Mouse (Mus musculus): ENCODE data around the gene Aaed1. TPM values are rescaled to one million over a fixed set of nuclear protein-coding genes. Genes with fewer than 3 reads are reported as not detected.

The Aaed1 gene
- polyA plus RNA-seq, 1 experiment from 2014 or later = 36.0 TPM

- peak overlapping the region; percentile 63 for H3K4me3 ChIP-seq
- no peaks in the 10 kb centered on the region for H3K9me3 ChIP-seq
- peak overlapping the region; percentile 92 for H3K4me2 ChIP-seq
- WGBS = 2% methylated on average over 24 of the region's 24 CpGs
- H3K27me3 ChIP-seq = no peaks in the 10 kb centered on the region
- H3K9ac ChIP-seq = peak overlapping the region; percentile 80
- no peak overlapping the region for H3K27ac ChIP-seq
- H3K36me3 ChIP-seq = no peaks in the 10 kb centered on the region
- peak; percentile 73 for ATAC-seq (ENCODE audit: insufficient number of reproducible peaks, insufficient read depth, low FRiP score, low TSS enrichment, low read depth)
- H3K4me1 ChIP-seq = peaks cover 10% of the 10 kb centered on the region
Measured at GRCm38 (mm10) chr13:64248161-64248774, 64.2 kb downstream of the Aaed1 start.

GRCm38 (mm10) chr13:64246106-64246505 is 66.4 kb downstream of the Aaed1 start:
- H3K27me3 ChIP-seq = no peaks in the 10 kb centered on the region
- H3K4me3 ChIP-seq = no peak overlapping the region
- ATAC-seq (ENCODE audit: insufficient number of reproducible peaks, insufficient read depth, low FRiP score, low TSS enrichment, low read depth) = no peak
- H3K36me3 ChIP-seq = 0 out of 2 replicates have a peak, but pooled peaks cover 4% of the 10 kb centered on the region
- no peak overlapping the region for H3K27ac ChIP-seq
- no peak overlapping the region for H3K9ac ChIP-seq
- WGBS = 81% methylated on average over 12 of the region's 12 CpGs
- peaks cover 10% of the 10 kb centered on the region for H3K4me1 ChIP-seq
- H3K9me3 ChIP-seq = no peaks in the 10 kb centered on the region
- H3K4me2 ChIP-seq = no peak overlapping the region

GRCm38 (mm10) chr13:64244685-64245261 is 67.7 kb downstream of the Aaed1 start:
- H3K36me3 ChIP-seq = 0 out of 2 replicates have a peak, but pooled peaks cover 4% of the 10 kb centered on the region
- peaks cover 14% of the 10 kb centered on the region for H3K4me1 ChIP-seq
- H3K9ac ChIP-seq = no peak overlapping the region
- no peaks in the 10 kb centered on the region for H3K27me3 ChIP-seq
- ATAC-seq (ENCODE audit: insufficient number of reproducible peaks, insufficient read depth, low FRiP score, low TSS enrichment, low read depth) = no peak
- no peak overlapping the region for H3K4me2 ChIP-seq
- H3K4me3 ChIP-seq = no peak overlapping the region
- WGBS = 79% methylated on average over 4 of the region's 4 CpGs
- H3K27ac ChIP-seq = no peak overlapping the region
- no peaks in the 10 kb centered on the region for H3K9me3 ChIP-seq

GRCm38 (mm10) chr13:64242721-64243120 is 69.8 kb downstream of the Aaed1 start:
- no peak for ATAC-seq (ENCODE audit: insufficient number of reproducible peaks, insufficient read depth, low FRiP score, low TSS enrichment, low read depth)
- no peak overlapping the region for H3K4me3 ChIP-seq
- H3K9me3 ChIP-seq = no peaks in the 10 kb centered on the region

GRCm38 (mm10) chr13:64240626-64241025 is 71.9 kb downstream of the Aaed1 start:
- H3K9me3 ChIP-seq = no peaks in the 10 kb centered on the region
- ATAC-seq (ENCODE audit: insufficient number of reproducible peaks, insufficient read depth, low FRiP score, low TSS enrichment, low read depth) = no peak
- 0 out of 2 replicates have a peak, but pooled peaks cover 4% of the 10 kb centered on the region for H3K36me3 ChIP-seq
- H3K9ac ChIP-seq = no peak overlapping the region
- WGBS = 55% methylated on average over 7 of the region's 7 CpGs
- H3K27ac ChIP-seq = no peak overlapping the region
- no peak overlapping the region for H3K4me2 ChIP-seq
- no peak overlapping the region for H3K4me3 ChIP-seq
- peaks cover 18% of the 10 kb centered on the region for H3K4me1 ChIP-seq
- H3K27me3 ChIP-seq = no peaks in the 10 kb centered on the region

More at GRCm38 (mm10) chr13:64242721-64243120, 69.8 kb downstream of the Aaed1 start:
- Histone ChIP-seq H3K27ac (no peak overlapping the region), H3K9ac (no peak overlapping the region), H3K27me3 (no peaks in the 10 kb centered on the region), H3K4me2 (no peak overlapping the region), H3K4me1 (peaks cover 4% of the 10 kb centered on the region; the same call in 1 of the 2 replicates), H3K36me3 (0 out of 2 replicates have a peak, but pooled peaks cover 4% of the 10 kb centered on the region)

- peaks cover 36% of the 10 kb centered on the region for H3K4me1 ChIP-seq
- no peak overlapping the region for H3K27ac ChIP-seq
- 0 out of 2 replicates have a peak, but pooled peaks cover 2% of the 10 kb centered on the region for H3K36me3 ChIP-seq
- ATAC-seq (ENCODE audit: insufficient number of reproducible peaks, insufficient read depth, low FRiP score, low TSS enrichment, low read depth) = no peak
- H3K9ac ChIP-seq = no peak overlapping the region
- H3K4me2 ChIP-seq = no peak overlapping the region
- H3K27me3 ChIP-seq = no peaks in the 10 kb centered on the region
- no peaks in the 10 kb centered on the region for H3K9me3 ChIP-seq
- no peak overlapping the region for H3K4me3 ChIP-seq
Measured at GRCm38 (mm10) chr13:64237681-64238157, 74.8 kb downstream of the Aaed1 start.

- Histone ChIP-seq H3K9me3 (no peaks in the 10 kb centered on the region), H3K27me3 (no peaks in the 10 kb centered on the region), H3K9ac (no peak overlapping the region), H3K4me1 (peaks cover 36% of the 10 kb centered on the region), H3K27ac (no peak overlapping the region), H3K36me3 (no peaks in the 10 kb centered on the region), H3K4me2 (no peak overlapping the region), H3K4me3 (no peak overlapping the region)
- ATAC-seq (ENCODE audit: insufficient number of reproducible peaks, insufficient read depth, low FRiP score, low TSS enrichment, low read depth) = no peak
- WGBS = 75% methylated on average over 4 of the region's 4 CpGs
Measured at GRCm38 (mm10) chr13:64237000-64237680, 75.4 kb downstream of the Aaed1 start.

GRCm38 (mm10) chr13:64235777-64236176 is 76.7 kb downstream of the Aaed1 start:
- H3K9me3 ChIP-seq = no peaks in the 10 kb centered on the region
- no peaks in the 10 kb centered on the region for H3K27me3 ChIP-seq
- H3K4me1 ChIP-seq = peaks cover 36% of the 10 kb centered on the region
- peak overlapping the region; percentile 84 for H3K27ac ChIP-seq
- no peaks in the 10 kb centered on the region for H3K36me3 ChIP-seq
- H3K4me2 ChIP-seq = peak overlapping the region; percentile 38
- no peak for ATAC-seq (ENCODE audit: insufficient number of reproducible peaks, insufficient read depth, low FRiP score, low TSS enrichment, low read depth)
- 36% methylated on average over 3 of the region's 3 CpGs for WGBS
- no peak overlapping the region for H3K9ac ChIP-seq
- H3K4me3 ChIP-seq = no peak overlapping the region

- H3K27me3 ChIP-seq = no peaks in the 10 kb centered on the region
- H3K9ac ChIP-seq = no peak overlapping the region
- peak overlapping the region; percentile 84 for H3K27ac ChIP-seq
- 18% methylated on average over 4 of the region's 4 CpGs for WGBS
- peaks cover 32% of the 10 kb centered on the region for H3K4me1 ChIP-seq
- no peaks in the 10 kb centered on the region for H3K36me3 ChIP-seq
- H3K9me3 ChIP-seq = no peaks in the 10 kb centered on the region
- ATAC-seq (ENCODE audit: insufficient number of reproducible peaks, insufficient read depth, low FRiP score, low TSS enrichment, low read depth) = peak; percentile 62
- no peak overlapping the region for H3K4me3 ChIP-seq
- H3K4me2 ChIP-seq = peak overlapping the region; percentile 38
Measured at GRCm38 (mm10) chr13:64235062-64235715, 77.3 kb downstream of the Aaed1 start.

GRCm38 (mm10) chr13:64233139-64233538 is 79.4 kb downstream of the Aaed1 start:
- no peaks in the 10 kb centered on the region for H3K9me3 ChIP-seq
- H3K4me2 ChIP-seq = no peak overlapping the region
- H3K9ac ChIP-seq = no peak overlapping the region
- H3K27me3 ChIP-seq = no peaks in the 10 kb centered on the region
- H3K36me3 ChIP-seq = no peaks in the 10 kb centered on the region
- no peak overlapping the region for H3K27ac ChIP-seq
- H3K4me3 ChIP-seq = no peak overlapping the region
- peaks cover 32% of the 10 kb centered on the region for H3K4me1 ChIP-seq
- no peak for ATAC-seq (ENCODE audit: insufficient number of reproducible peaks, insufficient read depth, low FRiP score, low TSS enrichment, low read depth)
- 66% methylated on average over 4 of the region's 4 CpGs for WGBS

GRCm38 (mm10) chr13:64226725-64227124 is 85.8 kb downstream of the Aaed1 start:
- no peaks in the 10 kb centered on the region for H3K4me1 ChIP-seq
- no peaks in the 10 kb centered on the region for H3K9me3 ChIP-seq
- WGBS = 87% methylated on average over 4 of the region's 4 CpGs
- no peak overlapping the region for H3K9ac ChIP-seq
- no peaks in the 10 kb centered on the region for H3K27me3 ChIP-seq
- ATAC-seq (ENCODE audit: insufficient number of reproducible peaks, insufficient read depth, low FRiP score, low TSS enrichment, low read depth) = no peak
- no peak overlapping the region for H3K4me3 ChIP-seq
- H3K27ac ChIP-seq = no peak overlapping the region
- 0 out of 2 replicates have a peak, but pooled peaks cover 4% of the 10 kb centered on the region for H3K36me3 ChIP-seq
- H3K4me2 ChIP-seq = no peak overlapping the region
